Mouse (Mus musculus): ENCODE results near the gene Dnah2. TPM values are rescaled to one million over a fixed set of nuclear protein-coding genes. Genes with fewer than 3 reads are reported as not detected.

Gene Dnah2
- total and polyA plus RNA-seq, 3 experiments = 0.04 to 0.07 TPM; not detected in 1

- no peak; the same call in none of the 2 replicates for TF ChIP-seq POLR2AphosphoS2 (IDR thresholded peaks at IDR 0.05; ENCODE audit: low read length)
- TF ChIP-seq MAZ (IDR thresholded peaks at IDR 0.05; ENCODE audit: low read depth, low read length) = peak; percentile 97
- peak; percentile 93 to 100 (median 97) for TF ChIP-seq CTCF (IDR thresholded peaks at IDR 0.05 in 2 of 3, conservative IDR thresholded peaks at IDR 0.05 in 1 of 3; ENCODE audit: control insufficient read depth in 1 of 3, insufficient read depth in 1 of 3, low read depth in 2 of 3, low read length in 3 of 3, poor library complexity in 1 of 3, severe bottlenecking in 1 of 3)
- no peak for TF ChIP-seq ZKSCAN1 (IDR thresholded peaks at IDR 0.05; ENCODE audit: low read depth, low read length)
- TF ChIP-seq MEF2A (IDR thresholded peaks at IDR 0.05; ENCODE audit: extremely low read depth, insufficient replicate concordance, low read depth, low read length, poor library complexity, severe bottlenecking) = no peak
- no peak for TF ChIP-seq CHD1 (IDR thresholded peaks at IDR 0.05; ENCODE audit: low read depth, low read length)
- no peak; the same call in 1 of the 2 replicates for TF ChIP-seq MYB (IDR thresholded peaks at IDR 0.05; ENCODE audit: low read depth, low read length)
Observed at GRCm38 (mm10) chr11:69579128-69580017, 30.5 kb upstream of the Dnah2 start (continued).

- Histone ChIP-seq H3K27ac (ENCODE audit: control insufficient read depth, low read depth, low read length) (no peak overlapping the region), H3K4me1 (ENCODE audit: control insufficient read depth in 1 of 2, insufficient read depth in 2 of 2, low read length in 2 of 2) (peaks cover 0 to 23% of the 10 kb centered on the region in 2 experiments; a peak in 2 of 4 replicates), H3K9me3 (replicated peaks; ENCODE audit: insufficient read depth, low read length) (no peaks in the 10 kb centered on the region), H3K27me3 (ENCODE audit: control insufficient read depth in 1 of 2, insufficient read depth in 2 of 2, low read length in 2 of 2) (no peaks in the 10 kb centered on the region), H3K4me3 (ENCODE audit: control insufficient read depth in 1 of 2, insufficient read depth in 1 of 2, low read depth in 2 of 2, low read length in 2 of 2) (peak overlapping the region; percentile 49 to 77), H3K79me2 (ENCODE audit: control insufficient read depth, insufficient read depth, low read length, poor library complexity) (peaks cover 63% of the 10 kb centered on the region), H3K9ac (ENCODE audit: control insufficient read depth, low read depth, low read length, poor library complexity, severe bottlenecking) (peak overlapping the region; percentile 77), H3K36me3 (ENCODE audit: control insufficient read depth in 1 of 2, insufficient read depth in 2 of 2, low read length in 2 of 2) (peaks cover 0 to 17% of the 10 kb centered on the region in 2 experiments; a peak in 2 of 4 replicates)
- DNase-seq (ENCODE audit: low read depth, low spot score) = peak; percentile 60
- TF ChIP-seq USF1 (IDR thresholded peaks at IDR 0.05; ENCODE audit: low read depth, low read length) (no peak), CHD1 (IDR thresholded peaks at IDR 0.05; ENCODE audit: low read depth, low read length) (no peak; the same call in 1 of the 2 replicates), ZC3H11A (IDR thresholded peaks at IDR 0.05; ENCODE audit: low read depth, low read length) (no peak), ELF1 (IDR thresholded peaks at IDR 0.05; ENCODE audit: low read depth, low read length) (peak; percentile 12; the same call in 1 of the 2 replicates), MYB (IDR thresholded peaks at IDR 0.05; ENCODE audit: low read depth, low read length) (no peak), HCFC1 (IDR thresholded peaks at IDR 0.05; ENCODE audit: low read depth, low read length) (no peak), MXI1 (IDR thresholded peaks at IDR 0.05; ENCODE audit: low read depth, low read length) (no peak; the same call in 1 of the 2 replicates), MAFK (IDR thresholded peaks at IDR 0.05; ENCODE audit: borderline replicate concordance, low read depth, low read length) (no peak)
Observed at GRCm38 (mm10) chr11:69578301-69578700, 29.4 kb upstream of the Dnah2 start.

GRCm38 (mm10) chr11:69576307-69576706, 27.4 kb upstream of the Dnah2 start:
- Histone ChIP-seq H3K9ac (ENCODE audit: control insufficient read depth, low read depth, low read length, poor library complexity, severe bottlenecking) (no peak overlapping the region), H3K27me3 (ENCODE audit: control insufficient read depth in 1 of 2, insufficient read depth in 2 of 2, low read length in 2 of 2) (no peaks in the 10 kb centered on the region), H3K27ac (ENCODE audit: control insufficient read depth, low read depth, low read length) (no peak overlapping the region), H3K9me3 (replicated peaks; ENCODE audit: insufficient read depth, low read length) (no peaks in the 10 kb centered on the region), H3K79me2 (ENCODE audit: control insufficient read depth, insufficient read depth, low read length, poor library complexity) (peaks cover 48% of the 10 kb centered on the region), H3K36me3 (ENCODE audit: control insufficient read depth in 1 of 2, insufficient read depth in 2 of 2, low read length in 2 of 2) (peaks cover 2 to 6% of the 10 kb centered on the region in 2 experiments; a peak in 3 of 4 replicates), H3K4me1 (ENCODE audit: control insufficient read depth in 1 of 2, insufficient read depth in 2 of 2, low read length in 2 of 2) (peaks cover 0 to 11% of the 10 kb centered on the region in 2 experiments; a peak in 2 of 4 replicates), H3K4me3 (ENCODE audit: control insufficient read depth in 1 of 2, insufficient read depth in 1 of 2, low read depth in 2 of 2, low read length in 2 of 2) (no peak overlapping the region)
- DNase-seq (ENCODE audit: low read depth, low spot score) = no peak
- TF ChIP-seq ETS1 (IDR thresholded peaks at IDR 0.05; ENCODE audit: low read depth, low read length) (no peak), JUND (IDR thresholded peaks at IDR 0.05; ENCODE audit: low read depth, low read length) (no peak), MYC (IDR thresholded peaks at IDR 0.05; ENCODE audit: low read depth, low read length) (no peak), SMC3 (IDR thresholded peaks at IDR 0.05; ENCODE audit: low read depth, low read length) (no peak), MAX (IDR thresholded peaks at IDR 0.05; ENCODE audit: low read length) (no peak), EP300 (IDR thresholded peaks at IDR 0.05; ENCODE audit: low read depth in 1 of 2, low read length in 2 of 2) (no peak), E2F4 (IDR thresholded peaks at IDR 0.05; ENCODE audit: borderline replicate concordance, low read depth, low read length) (no peak), NELFE (IDR thresholded peaks at IDR 0.05; ENCODE audit: low read depth, low read length) (no peak), UBTF (IDR thresholded peaks at IDR 0.05; ENCODE audit: borderline replicate concordance, insufficient read depth, low read depth, low read length) (no peak), TAL1 (IDR thresholded peaks at IDR 0.05; ENCODE audit: low read length) (no peak), SIN3A (IDR thresholded peaks at IDR 0.05; ENCODE audit: low read length) (no peak), ELF1 (IDR thresholded peaks at IDR 0.05; ENCODE audit: low read depth, low read length) (no peak), RCOR1 (IDR thresholded peaks at IDR 0.05; ENCODE audit: low read depth, low read length) (no peak), ZKSCAN1 (IDR thresholded peaks at IDR 0.05; ENCODE audit: low read depth, low read length) (no peak), POLR2A (IDR thresholded peaks at IDR 0.05; ENCODE audit: control insufficient read depth in 1 of 2, insufficient read depth in 1 of 2, low read depth in 1 of 2, low read length in 2 of 2, poor library complexity in 1 of 2) (no peak)

All from MEL (cell line).